Mouse (Mus musculus) left cerebral cortex, adult 8-10 months (tissue): ENCODE results near the gene Ebf1. TPM values are rescaled to one million over a fixed set of nuclear protein-coding genes. Genes with fewer than 3 reads are reported as not detected.
"Not testable (repeated sequence)": the region's sequence is repeated elsewhere in the genome, so short reads cannot be mapped to it uniquely, and the experiment has no call there.

ENCODE experiments used
- DNase-seq, 2 experiments: peaks; one replicate each; pipeline ENCODE4 v3.0.0; 2022; ENCODE audit warnings: low spot score in 2 of 2
- total RNA-seq, 4 experiments: library from RNA; stranded (reverse); gene quantifications; 2 replicates each; pipeline ENCODE4 v1.2.4; 2022

Gene Ebf1
- 1 to 10 TPM; 4.4 to 5.8 (median 4.9) TPM for total RNA-seq

DNA sequence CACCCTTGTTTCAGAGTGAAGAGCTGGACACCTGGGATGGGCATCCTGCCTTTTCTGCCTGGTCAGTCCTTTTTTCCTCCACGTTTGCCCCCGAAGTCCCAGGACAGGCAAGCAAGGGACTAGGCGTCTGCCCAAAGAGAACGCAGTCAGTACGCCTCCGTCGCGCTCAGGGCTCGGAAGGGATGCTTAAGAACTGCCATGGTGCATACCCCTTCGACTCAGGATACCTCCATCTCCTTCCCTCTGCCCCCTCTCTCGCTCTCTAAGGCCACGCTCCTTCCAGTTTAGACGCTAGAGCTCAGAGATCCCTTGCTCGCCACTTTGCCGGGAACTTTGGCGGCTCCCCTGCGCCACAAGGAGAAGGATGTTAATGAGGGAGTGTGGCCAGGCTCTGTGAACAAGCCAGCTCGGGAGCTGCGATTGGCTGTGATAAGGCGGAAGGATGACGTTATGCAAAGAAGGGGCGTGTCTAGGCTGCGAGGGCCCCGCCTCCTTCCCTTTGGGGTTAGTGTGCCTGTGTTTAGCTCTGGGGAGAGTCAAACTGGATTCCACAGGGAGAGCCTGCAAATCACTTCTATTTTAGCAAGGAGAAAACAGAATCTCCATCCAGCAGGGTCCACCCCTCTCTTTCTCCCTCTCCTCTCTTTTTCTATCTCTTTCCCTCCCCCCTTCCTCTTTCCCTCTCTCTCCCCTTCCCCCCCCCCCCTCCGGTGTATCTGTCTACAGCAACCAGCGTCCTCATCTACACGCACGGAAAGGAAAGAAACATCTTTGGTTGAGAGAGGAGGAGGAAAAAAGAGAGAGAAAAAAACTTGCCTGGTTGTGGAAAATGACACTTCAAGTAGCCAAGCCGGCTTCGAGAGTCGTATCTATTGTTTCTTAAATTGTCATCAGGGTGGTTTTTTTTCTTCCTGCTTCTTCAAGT, at the start of gene Ebf1:
Gene Ebf1, plus strand, starts transcription at position 530 of the 925 bp plus-strand sequence.
- no peak for DNase-seq

DNA sequence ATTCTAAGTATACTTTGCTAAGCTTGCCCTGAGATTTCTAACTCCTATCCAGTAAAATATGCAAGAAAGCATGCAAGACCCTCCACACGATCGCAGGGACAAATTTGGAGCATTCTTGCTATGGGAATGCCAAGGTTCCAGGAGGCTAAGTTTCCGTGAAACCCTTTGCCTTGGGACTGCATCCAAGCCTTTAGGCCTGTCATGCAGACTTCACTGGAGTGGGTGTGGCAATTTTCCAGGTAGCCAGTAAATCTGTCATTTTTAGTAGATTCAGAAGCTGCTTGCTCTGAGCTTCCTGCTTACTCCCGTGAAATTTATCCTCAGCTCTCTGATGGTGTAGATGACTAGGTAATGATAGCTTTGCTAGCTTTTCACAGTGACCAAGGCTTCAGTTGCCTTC, 46.8 kb upstream of the Ebf1 start:
- DNase-seq = not testable (repeated sequence)

GRCm38 (mm10) chr11:44572781-44573180, 44.3 kb upstream of the Ebf1 start:
- no peak for DNase-seq

GRCm38 (mm10) chr11:44573396-44573795, 43.7 kb upstream of the Ebf1 start:
- DNase-seq = no peak

DNA sequence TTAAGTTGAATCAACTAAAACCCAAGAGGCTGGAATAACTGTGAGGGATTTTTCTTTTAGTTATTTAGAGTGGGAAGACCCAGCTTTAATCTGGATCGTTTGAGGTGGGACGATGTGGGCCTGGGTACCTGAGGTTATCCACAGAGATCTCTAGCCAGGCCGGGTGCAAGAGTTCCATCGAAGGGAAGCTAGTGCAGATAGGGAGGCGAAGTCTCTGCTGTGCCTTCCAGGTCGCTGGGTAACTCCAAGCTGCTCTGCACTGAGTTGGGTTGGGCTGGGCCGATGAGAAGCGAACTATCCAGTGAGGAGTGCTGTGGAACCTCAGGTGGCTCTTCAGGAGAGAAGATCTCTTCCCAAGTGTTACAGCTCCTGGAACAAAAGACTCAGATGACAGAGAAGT, 42.7 kb upstream of the Ebf1 start:
- no peak for DNase-seq

DNA sequence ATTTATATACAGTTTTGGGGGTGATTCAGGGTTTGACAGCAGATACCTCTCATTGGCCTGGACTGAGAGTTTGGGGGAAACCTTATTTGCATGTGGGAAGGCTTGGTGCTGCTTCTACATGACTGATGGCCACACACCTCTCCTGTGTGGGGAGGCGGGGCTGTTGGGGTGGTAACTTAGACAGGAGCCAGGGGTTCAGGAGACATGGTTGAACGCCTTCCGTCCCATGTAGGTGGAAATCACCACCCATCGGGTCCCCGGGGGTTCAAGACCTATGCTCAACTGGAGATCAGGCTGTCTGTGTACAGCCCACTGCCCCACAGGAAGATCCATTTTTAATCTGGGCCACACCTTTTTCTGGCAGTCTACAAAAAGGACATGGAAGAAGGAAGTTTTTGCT, 42.3 kb upstream of the Ebf1 start:
- no peak for DNase-seq

DNA sequence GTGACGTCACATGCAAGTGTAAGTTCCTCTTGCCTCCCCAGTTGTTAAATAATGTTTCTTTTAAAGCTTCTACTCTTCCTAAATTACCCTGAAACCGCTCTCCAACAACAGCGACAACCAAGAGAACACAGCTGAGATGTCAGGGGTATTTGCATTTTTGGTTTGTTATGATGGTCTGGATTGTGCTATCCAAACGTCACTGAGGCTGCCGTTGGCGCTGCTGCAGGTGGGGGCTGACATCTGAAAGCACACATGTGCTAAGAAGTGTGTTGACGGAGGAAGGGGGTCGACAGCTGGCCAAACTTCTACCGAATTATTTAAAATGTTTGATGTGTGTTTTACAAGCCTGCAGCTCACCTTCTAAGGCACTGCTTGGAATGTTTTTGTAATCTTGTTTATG, 39.2 kb upstream of the Ebf1 start:
- DNase-seq = no peak

GRCm38 (mm10) chr11:44581277-44581683, 35.8 kb upstream of the Ebf1 start:
- DNase-seq = no peak

- peak in 1 of 2 experiments; percentile 24 for DNase-seq
Observed at GRCm38 (mm10) chr11:44586047-44586696, 30.9 kb upstream of the Ebf1 start.

GRCm38 (mm10) chr11:44593016-44593415, 24.1 kb upstream of the Ebf1 start:
- DNase-seq = no peak

GRCm38 (mm10) chr11:44594768-44595167, 22.3 kb upstream of the Ebf1 start:
- no peak for DNase-seq

DNA sequence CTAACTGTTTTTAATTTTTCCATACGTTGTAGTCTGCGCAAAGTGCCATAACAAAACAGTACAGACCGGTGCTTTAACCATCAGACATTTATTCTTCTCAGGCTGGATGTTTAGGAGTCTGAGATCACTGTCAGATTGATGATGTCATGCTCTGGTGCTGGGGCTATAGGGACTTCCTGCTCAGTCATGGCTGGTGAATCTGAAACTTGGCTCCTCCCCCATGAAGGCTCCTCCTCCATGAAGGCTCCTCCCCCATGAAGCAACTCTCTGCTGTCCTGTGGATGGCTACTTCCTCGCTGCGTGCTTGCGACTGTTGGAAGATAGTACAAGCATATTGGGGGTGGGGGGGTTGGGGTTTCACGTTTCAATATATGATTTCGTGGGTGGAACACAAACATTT, 10.2 kb upstream of the Ebf1 start:
- no peak for DNase-seq

- no peak for DNase-seq
Observed at GRCm38 (mm10) chr11:44608646-44609045, 8.5 kb upstream of the Ebf1 start.

- DNase-seq = peak; percentile 53 to 80
Observed at GRCm38 (mm10) chr11:44610971-44611781, 5.9 kb upstream of the Ebf1 start.

DNA sequence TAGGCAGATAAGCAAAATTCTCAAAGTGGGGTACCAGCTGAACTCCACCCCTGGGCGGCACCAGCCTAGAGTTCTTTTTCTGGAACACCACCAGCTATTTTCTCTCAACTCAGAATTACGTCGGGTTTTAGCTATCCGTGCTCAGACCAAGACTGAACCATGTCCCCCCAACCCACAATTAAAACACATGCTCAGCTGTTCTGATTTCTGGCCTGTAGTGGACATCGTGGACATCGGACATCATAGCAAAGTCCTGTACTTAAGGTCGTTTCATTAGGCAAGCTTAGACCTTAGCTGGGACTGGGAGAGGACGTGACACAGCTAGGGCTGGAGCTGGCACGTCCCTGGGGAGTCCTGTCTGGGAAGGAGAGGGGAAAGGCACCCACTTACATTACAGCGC, 5.0 kb upstream of the Ebf1 start:
- DNase-seq = no peak

GRCm38 (mm10) chr11:44612681-44613410, 4.3 kb upstream of the Ebf1 start:
- DNase-seq = no peak

DNA sequence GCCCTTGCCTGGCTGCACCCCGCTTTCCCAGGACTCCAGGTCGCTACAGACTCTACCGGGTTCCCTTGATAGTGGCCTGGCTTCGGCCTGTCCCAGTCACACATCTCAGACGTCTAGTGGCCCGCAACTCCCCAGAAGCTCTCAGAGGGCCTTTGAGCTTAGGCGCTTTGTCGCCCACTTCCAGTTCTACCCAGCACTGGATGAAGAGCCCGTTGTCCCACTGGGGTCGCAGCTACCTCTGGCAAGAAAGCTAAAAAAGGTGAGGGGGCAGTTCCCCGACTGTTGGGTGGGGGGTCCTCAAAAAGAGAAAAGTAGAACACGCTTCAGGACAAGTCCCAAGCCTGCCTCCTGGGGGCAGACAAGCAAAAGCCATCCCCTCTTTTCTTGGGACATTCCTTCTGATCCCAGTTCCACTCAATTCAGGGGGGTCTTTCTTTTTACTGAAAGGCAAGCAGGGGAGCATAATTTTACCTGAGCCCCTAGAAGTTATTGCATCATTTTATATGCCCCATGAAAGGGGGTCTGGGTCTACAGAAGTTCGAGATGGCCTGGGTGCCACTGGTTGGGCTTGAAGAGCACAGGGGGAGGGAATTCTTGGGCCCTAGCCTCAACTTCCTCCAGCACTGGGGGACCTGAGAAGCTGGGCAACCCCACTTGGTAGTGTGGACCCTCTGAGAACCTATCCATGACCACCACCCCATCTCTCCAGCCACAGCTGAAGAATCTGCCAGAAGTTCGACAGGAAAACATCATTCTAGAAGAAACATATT, 3.5 kb upstream of the Ebf1 start:
- DNase-seq = no peak

GRCm38 (mm10) chr11:44616078-44616787, 884 bp upstream of the Ebf1 start:
- DNase-seq = no peak

DNA sequence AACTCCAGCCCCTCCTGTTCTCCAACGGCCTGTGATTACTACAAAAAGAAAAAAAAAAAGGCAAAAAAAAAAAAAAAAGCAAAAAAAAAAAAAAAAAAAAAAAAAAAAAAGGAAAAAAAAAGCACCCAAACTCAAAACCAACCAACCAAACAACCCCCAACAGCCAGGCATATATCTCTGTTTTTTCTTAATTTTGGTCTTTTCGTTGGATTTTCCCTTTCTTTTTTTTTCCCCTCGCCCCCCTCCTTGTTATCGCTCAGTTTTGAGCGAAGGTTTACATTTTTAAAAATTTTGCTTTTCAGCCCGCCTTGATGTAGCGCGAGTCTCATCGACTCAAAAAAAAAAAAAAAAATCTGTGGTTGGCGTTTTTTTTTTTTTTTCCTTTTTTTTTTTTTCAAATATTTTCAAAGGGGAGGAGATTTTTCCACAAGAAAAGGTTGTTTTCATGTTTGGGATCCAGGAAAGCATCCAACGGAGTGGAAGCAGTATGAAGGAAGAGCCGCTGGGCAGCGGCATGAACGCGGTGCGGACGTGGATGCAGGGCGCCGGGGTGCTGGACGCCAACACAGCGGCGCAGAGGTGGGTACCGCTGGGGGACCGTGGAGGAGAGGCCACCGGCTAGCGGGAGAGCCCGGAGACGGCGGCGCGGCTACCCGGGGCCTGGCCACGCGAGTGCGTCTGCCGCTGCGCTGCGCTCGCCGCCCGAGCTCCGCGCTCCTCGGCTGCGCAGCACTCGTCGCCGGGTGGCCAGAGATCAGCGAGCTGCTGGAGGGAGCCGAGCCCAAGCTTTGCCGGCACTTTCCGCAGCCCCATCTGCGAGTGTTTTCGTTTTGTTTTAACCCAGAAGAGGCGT, 843 bp downstream of the Ebf1 start:
- DNase-seq = peak in 1 of 2 experiments; percentile 38
